ENCODE assay signal across 14 mouse cellular contexts in the genomic region with DNA sequence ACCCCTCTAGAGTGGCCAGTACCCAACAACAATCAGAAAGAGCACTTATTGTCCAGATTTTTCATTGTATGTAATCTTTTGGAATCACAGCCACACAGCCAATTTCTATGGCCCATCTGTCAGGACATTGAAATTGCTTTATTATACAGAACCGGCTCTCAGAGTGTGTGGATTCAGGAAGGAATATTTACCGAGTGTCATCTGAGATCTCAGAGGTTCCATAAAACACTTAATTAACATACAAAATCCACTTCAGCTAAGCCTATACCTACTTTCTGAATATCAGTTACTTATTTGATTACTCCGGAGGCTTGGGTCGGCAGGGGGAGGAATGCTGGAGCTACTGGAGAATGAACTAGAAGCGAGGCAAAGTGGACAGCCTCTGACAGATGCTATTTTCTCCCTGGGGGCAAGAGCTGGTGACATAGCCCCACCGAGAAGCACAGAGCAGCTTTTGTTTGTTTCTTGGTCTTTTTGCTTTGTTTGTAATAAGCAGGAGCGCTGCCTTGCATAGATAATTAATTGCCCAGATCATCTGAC.
A peak's percentile ranks its signal among the peaks of the same experiment; 100 is the strongest.
DNase-seq lines count a peak whose midpoint lies in the region; ATAC-seq and TF ChIP-seq lines count a peak whose summit lies in the region.
"Had no signal": no experiment of that assay in that cellular context is flagged by ENCODE, and none has a peak within 500 bp of the region (broad histone marks: within the 10 kb centered on the region; RNA-seq: fewer than 3 reads in every experiment).

No protein-coding gene starts in this region.

- H3K9ac ChIP-seq in forebrain, embryonic 11.5 days (ENCODE audit: low read length) = no peak overlapping the region
- H3K9ac ChIP-seq in intestine, postnatal 0 days (ENCODE audit: low read depth, low read length) = no peak overlapping the region
- H3K9ac ChIP-seq: embryonic facial prominence, embryonic 15.5 days; heart, embryonic 15.5 days had no signal

- no peak overlapping the region for H3K4me3 ChIP-seq in forebrain, embryonic 11.5 days (ENCODE audit: low read depth, low read length)
- H3K4me3 ChIP-seq in intestine, postnatal 0 days (ENCODE audit: low read depth, low read length) = no peak overlapping the region
- H3K4me3 ChIP-seq: embryonic facial prominence, embryonic 15.5 days; heart, embryonic 15.5 days had no signal

- no peaks in the 10 kb centered on the region for H3K36me3 ChIP-seq in forebrain, embryonic 11.5 days (ENCODE audit: control insufficient read depth, insufficient read depth, low read length)
- H3K36me3 ChIP-seq in intestine, postnatal 0 days (ENCODE audit: control insufficient read depth, insufficient read depth) = no peaks in the 10 kb centered on the region
- H3K36me3 ChIP-seq: embryonic facial prominence, embryonic 15.5 days; heart, embryonic 15.5 days had no signal

- H3K4me1 ChIP-seq in forebrain, embryonic 11.5 days (replicated peaks; ENCODE audit: control insufficient read depth, insufficient read depth, low read length) = peaks cover 11% of the 10 kb centered on the region; the same call in 1 of the 2 replicates
- no peaks in the 10 kb centered on the region for H3K4me1 ChIP-seq in intestine, postnatal 0 days (replicated peaks; ENCODE audit: control insufficient read depth, insufficient read depth, low read length)

- WGBS in forebrain, embryonic 11.5 days = 21% methylated on average over 7 of the region's 7 CpGs
- WGBS in intestine, postnatal 0 days = 23% methylated on average over 7 of the region's 7 CpGs

- H3K27ac ChIP-seq in forebrain, embryonic 11.5 days (ENCODE audit: low read depth, low read length) = peak overlapping the region; percentile 28
- no peak overlapping the region for H3K27ac ChIP-seq in intestine, postnatal 0 days (ENCODE audit: low read depth, low read length)
- H3K27ac ChIP-seq: embryonic facial prominence, embryonic 15.5 days; heart, embryonic 15.5 days had no signal

- no peaks in the 10 kb centered on the region for H3K9me3 ChIP-seq in forebrain, embryonic 11.5 days (ENCODE audit: control insufficient read depth, low read length)
- no peaks in the 10 kb centered on the region for H3K9me3 ChIP-seq in intestine, postnatal 0 days (ENCODE audit: control insufficient read depth)
- H3K9me3 ChIP-seq: embryonic facial prominence, embryonic 15.5 days; heart, embryonic 15.5 days had no signal

- H3K27me3 ChIP-seq in forebrain, embryonic 11.5 days (ENCODE audit: control insufficient read depth, insufficient read depth, low read length) = no peaks in the 10 kb centered on the region
- H3K27me3 ChIP-seq in intestine, postnatal 0 days (replicated peaks; ENCODE audit: control insufficient read depth, insufficient read depth, low read length) = no peaks in the 10 kb centered on the region
- H3K27me3 ChIP-seq: embryonic facial prominence, embryonic 15.5 days; heart, embryonic 15.5 days had no signal

- DNase-seq in embryo, embryonic 10 days (ENCODE audit: low spot score) = peak; percentile 41
- no peak for DNase-seq in embryo, embryonic 9.5 days (ENCODE audit: extremely low spot score)
- peak; percentile 87 for DNase-seq in brain, embryonic 14.5 days (ENCODE audit: low read depth)
- DNase-seq in forebrain, embryonic 11.5 days (ENCODE audit: low spot score) = no peak
- DNase-seq in mesoderm, embryonic 11.5 days (ENCODE audit: low read depth, low spot score) = peak; percentile 61
- no peak for DNase-seq in natural killer cell, adult 2 months (ENCODE audit: low spot score in 2 of 2)
- DNase-seq in c-Kit-positive CD71-positive TER-119-positive erythroid progenitor cells, embryonic 14.5 days (ENCODE audit: low spot score) = no peak
- DNase-seq: adrenal gland, adult 8-10 months; kidney, adult 9 months; right cerebral cortex, postnatal 25 days; thymus, adult 18-20 months had no signal

- no peak for TF ChIP-seq CTCF in brain, embryonic 14.5 days (IDR thresholded peaks at IDR 0.05; ENCODE audit: borderline replicate concordance, extremely low read depth, insufficient read depth, insufficient read length)
- TF ChIP-seq CTCF in intestine, postnatal 0 days (IDR thresholded peaks at IDR 0.05; ENCODE audit: low read depth) = no peak

- no peak for TF ChIP-seq POLR2A in brain, embryonic 14.5 days (IDR thresholded peaks at IDR 0.05; ENCODE audit: borderline replicate concordance, extremely low read depth, insufficient read depth, insufficient read length, poor library complexity, severe bottlenecking)

- no peak overlapping the region for H3K4me2 ChIP-seq in forebrain, embryonic 11.5 days (ENCODE audit: low read depth, low read length, severe bottlenecking)
- H3K4me2 ChIP-seq in intestine, postnatal 0 days (replicated peaks; ENCODE audit: low read depth) = no peak overlapping the region
- H3K4me2 ChIP-seq: embryonic facial prominence, embryonic 15.5 days; heart, embryonic 15.5 days had no signal

- ATAC-seq in forebrain, embryonic 11.5 days (replicated peaks; ENCODE audit: low FRiP score) = peak; percentile 60; the same call in 1 of the 2 replicates
- ATAC-seq in intestine, postnatal 0 days = no peak

Comparison
In these comparisons a context has a peak if more than half of its experiments do, and no peak if none do; other contexts are left out.
1. DNase-seq: peak in embryo, embryonic 10 days (single experiment), brain, embryonic 14.5 days (single experiment) and mesoderm, embryonic 11.5 days (single experiment); none in embryo, embryonic 9.5 days (single experiment), forebrain, embryonic 11.5 days (single experiment), natural killer cell, adult 2 months (0 of 2) and c-Kit-positive CD71-positive TER-119-positive erythroid progenitor cells, embryonic 14.5 days (single experiment).